Mouse (Mus musculus): ENCODE measurements around the gene Scamp2.

GRCm38 (mm10) chr9:57557215-57557614 is 3.5 kb upstream of the Scamp2 start:
- TF ChIP-seq GATA1 (IDR thresholded peaks at IDR 0.05; ENCODE audit: borderline replicate concordance, low read length): no peak
- TF ChIP-seq FLI1 (IDR thresholded peaks at IDR 0.05; ENCODE audit: low read length): no peak

Measured in megakaryocyte, embryonic 14.5 days (primary cell).